ENCODE assay signal across 9 mouse cellular contexts in the genomic region with DNA sequence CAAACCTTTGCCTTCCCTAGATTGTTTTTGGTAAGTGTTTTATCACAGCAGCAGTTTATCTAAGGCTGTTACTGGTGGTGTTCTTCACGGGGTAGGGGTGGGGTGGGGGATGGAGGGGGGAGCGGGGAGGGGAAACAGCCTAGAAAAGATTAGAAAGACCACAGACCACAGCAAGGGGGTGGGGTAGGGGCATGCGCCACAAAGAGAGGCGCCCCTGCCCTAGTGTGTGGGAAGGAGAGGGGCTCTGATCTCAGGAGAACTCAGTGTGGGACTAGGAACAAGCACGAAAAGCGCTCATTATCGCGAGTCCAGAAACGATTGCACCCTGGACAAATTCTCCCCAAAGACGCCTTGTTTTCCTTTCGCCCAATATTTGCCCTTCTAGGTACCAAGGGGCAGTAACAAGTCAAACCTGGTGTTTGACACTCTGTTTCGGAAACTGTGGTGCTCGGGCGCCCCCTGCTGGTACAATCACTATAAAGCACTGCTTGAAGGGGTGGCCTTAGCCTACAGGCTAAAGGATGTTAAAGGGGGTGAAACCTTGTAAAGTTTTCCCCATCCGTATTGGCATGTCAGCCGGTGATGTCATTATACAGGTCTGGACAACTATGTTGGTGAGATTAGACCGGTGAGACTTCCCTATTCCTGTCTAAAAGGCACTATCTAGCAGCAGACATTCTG. TPM values are rescaled to one million over a fixed set of nuclear protein-coding genes. Genes with fewer than 3 reads are reported as not detected.
DNase-seq lines count a peak whose midpoint lies in the region; ATAC-seq and TF ChIP-seq lines count a peak whose summit lies in the region.
"Had no signal": no experiment of that assay in that cellular context is flagged by ENCODE, and none has a peak within 500 bp of the region (broad histone marks: within the 10 kb centered on the region; RNA-seq: fewer than 3 reads in every experiment).

No protein-coding gene starts in this region.

- no peaks in the 10 kb centered on the region for H3K9me3 ChIP-seq in kidney, postnatal 0 days (replicated peaks; ENCODE audit: low read length)

- no peak for ATAC-seq in kidney, postnatal 0 days (replicated peaks; ENCODE audit: low FRiP score, low read depth)

- DNase-seq in CD4-positive, CD25-positive, alpha-beta regulatory T cell, adult 2 months (ENCODE audit: low read depth, low spot score), result peak; percentile 86
- peak; percentile 71 for DNase-seq in MN1 (ENCODE audit: low spot score)
- peak; percentile 36 to 64 for DNase-seq in cerebellum, adult 2 months
- peak; percentile 49 for DNase-seq in gastrocnemius, postnatal 14 days
- peak; percentile 77 for DNase-seq in kidney, postnatal 0 days (ENCODE audit: low spot score)
- DNase-seq in lung, adult 2 months, result peak; percentile 60
- peak; percentile 50 for DNase-seq in retina, postnatal 7 days (ENCODE audit: low read depth, low spot score)
- DNase-seq in urinary bladder, postnatal 36 days (ENCODE audit: low spot score in 2 of 2), result peak; percentile 48 to 62

- H3K36me3 ChIP-seq in kidney, postnatal 0 days (ENCODE audit: insufficient read depth, low read length), result no peaks in the 10 kb centered on the region

- no peak overlapping the region for H3K9ac ChIP-seq in kidney, postnatal 0 days (ENCODE audit: low read depth, low read length)

- H3K4me1 ChIP-seq in cerebellum, adult 2 months (ENCODE audit: control insufficient read depth, insufficient read depth, low read length), result no peaks in the 10 kb centered on the region
- no peaks in the 10 kb centered on the region for H3K4me1 ChIP-seq in kidney, postnatal 0 days (replicated peaks; ENCODE audit: insufficient read depth, low read length)
- no peaks in the 10 kb centered on the region for H3K4me1 ChIP-seq in lung, adult 2 months (ENCODE audit: control insufficient read depth, insufficient read depth, low read length)

- H3K27me3 ChIP-seq in cerebellum, adult 2 months (ENCODE audit: control insufficient read depth, insufficient read depth, low read length), result no peaks in the 10 kb centered on the region
- H3K27me3 ChIP-seq in kidney, postnatal 0 days (ENCODE audit: insufficient read depth, low read length), result peaks cover 5% of the 10 kb centered on the region

- no peak overlapping the region for H3K4me2 ChIP-seq in kidney, postnatal 0 days (ENCODE audit: low read length)

- no peak overlapping the region for H3K27ac ChIP-seq in cerebellum, adult 2 months (ENCODE audit: insufficient read depth, low read length)
- no peak overlapping the region for H3K27ac ChIP-seq in kidney, postnatal 0 days

- 22% methylated on average over 17 of the region's 17 CpGs for WGBS in cerebellum, adult 2 months
- 15% methylated on average over 17 of the region's 17 CpGs for WGBS in kidney, postnatal 0 days
- 8% methylated on average over 17 of the region's 17 CpGs for WGBS in lung, adult 2 months

- TF ChIP-seq CTCF in cerebellum, adult 2 months (IDR thresholded peaks at IDR 0.05; ENCODE audit: borderline replicate concordance, insufficient read depth, low read depth, low read length), result peak; percentile 75
- TF ChIP-seq CTCF in kidney, postnatal 0 days (IDR thresholded peaks at IDR 0.05; ENCODE audit: low read depth), result peak; percentile 82
- TF ChIP-seq CTCF in lung, adult 2 months (IDR thresholded peaks at IDR 0.05; ENCODE audit: insufficient read depth, low read length), result peak; percentile 75

- intact Hi-C loops in gastrocnemius, postnatal 14 days (cut with DNase I; ENCODE audit: low total_unique reads), result no loop called here

- H3K4me3 ChIP-seq in cerebellum, adult 2 months (replicated peaks; ENCODE audit: insufficient read depth, low read depth, low read length), result no peak overlapping the region
- H3K4me3 ChIP-seq in kidney, postnatal 0 days (replicated peaks; ENCODE audit: low read depth, low read length), result no peak overlapping the region
- H3K4me3 ChIP-seq in lung, adult 2 months (replicated peaks; ENCODE audit: extremely low read depth, low read depth, low read length), result no peak overlapping the region

- TF ChIP-seq POLR2A in cerebellum, adult 2 months (IDR thresholded peaks at IDR 0.05; ENCODE audit: borderline replicate concordance, insufficient read depth, low read length), result no peak
- no peak for TF ChIP-seq POLR2A in lung, adult 2 months (IDR thresholded peaks at IDR 0.05; ENCODE audit: borderline replicate concordance, extremely low read depth, low read depth, low read length)

RNA-seq across cellular contexts. Expression of a gene that starts 1.1 kb away (rescaled TPM):
- polyA plus RNA-seq in cerebellum, adult 2 months (2012; rRNA removed), result not detected in 2 replicates
- total RNA-seq in gastrocnemius, postnatal 14 days (2021), result not detected
- polyA plus RNA-seq in kidney, postnatal 0 days (2015; fragmentation: Nextera tagmentation; extraction: Ambion mirVana), result not detected in 2 replicates
- polyA plus RNA-seq in lung, adult 2 months (2012; rRNA removed), result not detected in 2 replicates
- total RNA-seq: layer of hippocampus, adult 8-10 months had no signal

RNA-seq across cellular contexts. Expression of a gene that starts 16.3 kb away (rescaled TPM):
- polyA plus RNA-seq in cerebellum, adult 2 months (2012; rRNA removed), result not detected in 2 replicates
- not detected for total RNA-seq in gastrocnemius, postnatal 14 days (2021)
- not detected in 2 replicates for polyA plus RNA-seq in kidney, postnatal 0 days (2015; fragmentation: Nextera tagmentation; extraction: Ambion mirVana)
- polyA plus RNA-seq in lung, adult 2 months (2012; rRNA removed), result 0.85 TPM in 1 of 2 replicates, not detected in the other
- total RNA-seq: layer of hippocampus, adult 8-10 months had no signal

RNA-seq across cellular contexts. Expression of a gene that starts 53.6 kb away (rescaled TPM):
- not detected in 2 replicates for polyA plus RNA-seq in cerebellum, adult 2 months (2012; rRNA removed)
- not detected for total RNA-seq in gastrocnemius, postnatal 14 days (2021)
- not detected in 2 replicates for polyA plus RNA-seq in kidney, postnatal 0 days (2015; fragmentation: Nextera tagmentation; extraction: Ambion mirVana)
- polyA plus RNA-seq in lung, adult 2 months (2012; rRNA removed), result not detected in 2 replicates
- total RNA-seq: layer of hippocampus, adult 8-10 months had no signal
